Mouse (Mus musculus): ENCODE results near the gene Gbx1. TPM values are rescaled to one million over a fixed set of nuclear protein-coding genes. Genes with fewer than 3 reads are reported as not detected.

Gene Gbx1
- polyA plus RNA-seq (2012; rRNA removed) = not detected in 2 replicates

DNA sequence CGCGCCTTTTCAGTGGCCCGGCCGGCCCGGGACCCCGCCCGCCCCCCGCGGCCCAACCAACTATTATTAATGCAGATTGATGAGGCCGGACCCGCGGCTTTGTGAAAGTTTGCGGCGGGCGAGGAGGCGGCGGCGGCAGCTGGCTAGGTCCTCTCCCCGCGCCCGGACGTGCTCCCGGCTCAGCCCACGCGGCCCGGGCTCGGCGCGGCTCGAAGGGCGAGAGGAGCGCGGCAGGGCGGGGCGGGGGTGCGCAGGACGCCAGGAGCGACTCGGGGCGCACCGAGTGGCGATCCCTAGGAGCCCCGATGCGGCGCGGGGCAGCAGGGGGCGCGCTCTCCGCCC, at the start of gene Gbx1:
Gene Gbx1 (minus strand): TSS at position 314 of the 342 bp plus-strand sequence.

DNA sequence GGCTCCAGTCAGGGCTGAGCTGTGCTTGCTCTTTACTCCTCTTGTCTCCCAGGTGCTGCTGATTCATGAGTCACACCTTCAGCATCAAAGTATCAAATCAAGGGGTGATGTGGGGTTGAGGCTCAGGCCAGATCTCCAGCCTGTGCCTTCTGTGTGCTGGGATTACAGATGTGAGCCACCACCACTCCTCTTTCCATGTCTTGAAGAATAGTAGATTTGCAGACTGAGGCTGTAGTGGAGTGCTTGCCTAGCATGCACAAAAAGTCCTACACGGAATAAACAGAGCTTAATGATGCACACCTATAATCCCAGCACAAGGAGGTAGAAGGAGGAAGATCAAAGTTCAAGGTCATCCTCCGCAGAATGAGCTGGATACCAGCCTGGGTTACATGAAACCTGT, 29.7 kb upstream of the Gbx1 start, which contains the start of gene 4931409K22Rik:
Gene 4931409K22Rik (minus strand): TSS at position 101 of the 400 bp plus-strand sequence.

DNA sequence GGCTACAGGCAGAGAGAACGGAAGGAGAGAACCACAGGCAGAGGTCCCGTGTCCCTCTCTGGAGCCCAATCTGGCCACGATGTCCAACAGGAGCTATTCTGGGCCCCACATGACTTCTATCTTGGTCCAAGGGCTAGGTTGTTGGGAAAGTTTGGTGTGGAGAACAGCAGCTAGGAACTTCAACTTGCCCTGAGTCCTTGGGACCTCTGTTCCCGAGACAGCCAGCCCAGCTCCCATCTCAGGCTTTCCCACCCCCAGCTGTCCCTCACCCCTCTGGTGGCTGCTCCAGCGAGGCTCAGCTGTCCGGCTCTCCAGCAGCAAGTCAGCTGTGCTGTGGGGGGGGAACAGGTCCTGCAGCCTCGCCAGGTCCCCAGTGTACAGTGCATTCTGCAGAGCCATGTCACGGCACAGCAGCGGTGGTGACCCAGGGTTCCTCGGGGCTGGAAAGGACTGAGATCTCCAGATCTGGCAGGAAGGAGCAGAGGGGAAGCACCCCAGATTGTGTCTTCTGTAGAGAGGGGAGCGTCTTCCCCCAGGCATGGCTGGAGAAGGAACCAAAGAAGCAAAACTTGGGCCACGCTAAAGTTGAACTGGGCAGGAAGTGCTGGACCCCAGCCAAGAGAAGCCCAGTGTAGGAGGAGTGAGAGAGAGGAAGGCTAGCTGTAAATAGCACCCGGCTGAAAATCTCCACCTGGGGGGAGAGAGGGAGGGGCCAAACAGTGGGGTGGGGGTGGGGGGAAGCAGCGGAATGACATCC, 13.6 kb upstream of the Gbx1 start, which contains the start of gene Asb10:
Gene Asb10 (minus strand): TSS at position 592 of the 757 bp plus-strand sequence.

Other genes starting within 250 kb of the Gbx1 start
- gene Kcnh2, start 175.6 kb downstream of the Gbx1 start, polyA plus RNA-seq (2012; rRNA removed) = 26.9 and 37.0 TPM in 2 replicates
- gene Nos3, start 162.4 kb downstream of the Gbx1 start, polyA plus RNA-seq (2012; rRNA removed) = 4.6 TPM in 2 replicates
- 15.6 and 34.2 TPM in 2 replicates for gene Atg9b, start 135.1 kb downstream of the Gbx1 start, polyA plus RNA-seq (2012; rRNA removed)
- gene Abcb8, start 133.5 kb downstream of the Gbx1 start, polyA plus RNA-seq (2012; rRNA removed) = 44.2 and 47.3 TPM in 2 replicates
- 0.09 and 0.21 TPM in 2 replicates for gene Asic3, start 113.8 kb downstream of the Gbx1 start, polyA plus RNA-seq (2012; rRNA removed)
- gene Cdk5, start 103.7 kb downstream of the Gbx1 start, polyA plus RNA-seq (2012; rRNA removed) = 39.9 and 41.2 TPM in 2 replicates
- gene Slc4a2, start 103.4 kb downstream of the Gbx1 start, polyA plus RNA-seq (2012; rRNA removed) = 175 and 193 TPM in 2 replicates
- 162 and 182 TPM in 2 replicates for gene Fastk, start 81.9 kb downstream of the Gbx1 start, polyA plus RNA-seq (2012; rRNA removed)
- 49.2 and 79.9 TPM in 2 replicates for gene Tmub1, start 79.3 kb downstream of the Gbx1 start, polyA plus RNA-seq (2012; rRNA removed)
- gene Agap3, start 75.0 kb downstream of the Gbx1 start, polyA plus RNA-seq (2012; rRNA removed) = 46.6 and 48.4 TPM in 2 replicates
- 1.7 TPM in 2 replicates for gene Asb10, start 13.8 kb upstream of the Gbx1 start, polyA plus RNA-seq (2012; rRNA removed)
- not detected in 2 replicates for gene 4931409K22Rik, start 29.6 kb upstream of the Gbx1 start, polyA plus RNA-seq (2012; rRNA removed)
- 27.4 and 28.4 TPM in 2 replicates for gene Abcf2, start 50.3 kb upstream of the Gbx1 start, polyA plus RNA-seq (2012; rRNA removed)
- gene Chpf2, start 59.5 kb upstream of the Gbx1 start, polyA plus RNA-seq (2012; rRNA removed) = 26.1 and 27.7 TPM in 2 replicates
- 39.3 and 74.8 TPM in 2 replicates for gene Smarcd3, start 97.2 kb upstream of the Gbx1 start, polyA plus RNA-seq (2012; rRNA removed)
- gene Nub1, start 158.3 kb upstream of the Gbx1 start, polyA plus RNA-seq (2012; rRNA removed) = 15.9 and 19.1 TPM in 2 replicates
- gene Wdr86, start 203.5 kb upstream of the Gbx1 start, polyA plus RNA-seq (2012; rRNA removed) = 0.51 and 0.68 TPM in 2 replicates
- not detected in 2 replicates for gene Crygn, start 230.8 kb upstream of the Gbx1 start, polyA plus RNA-seq (2012; rRNA removed)